Mouse (Mus musculus) monocyte, adult 2 months (primary cell): ENCODE results near the gene Ikbke.
"Not testable (repeated sequence)": the region's sequence is repeated elsewhere in the genome, so short reads cannot be mapped to it uniquely, and the experiment has no call there.

ENCODE experiments used
- DNase-seq, 2 experiments: peaks; one replicate each; pipeline ENCODE4 v3.0.0; 2022; ENCODE audit warnings: low spot score in 2 of 2, low read depth in 1 of 2

Gene Ikbke

GRCm38 (mm10) chr1:131279456-131279776 lies at the start of gene Ikbke:
Gene Ikbke (minus strand): TSS chr1:131279606.
- DNase-seq, result no peak

DNA sequence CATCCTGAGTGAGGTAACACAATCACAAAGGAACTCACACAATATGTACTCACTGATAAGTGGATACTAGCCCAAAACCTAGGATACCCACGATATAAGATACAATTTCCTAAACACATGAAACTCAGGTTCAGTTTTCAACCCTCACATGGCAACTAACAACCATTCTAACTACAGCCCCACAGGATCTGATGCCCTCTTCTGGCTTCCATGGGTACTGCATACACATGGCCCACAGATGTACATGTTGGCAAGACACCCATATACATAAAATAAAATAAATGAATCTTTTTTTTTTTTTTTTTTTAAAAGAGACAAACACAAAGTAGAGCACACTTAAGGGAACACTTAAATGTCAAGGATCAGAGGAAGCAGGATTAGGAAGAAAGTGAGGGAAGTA lies 49.7 kb upstream of the Ikbke start:
- not testable (repeated sequence) for DNase-seq

DNA sequence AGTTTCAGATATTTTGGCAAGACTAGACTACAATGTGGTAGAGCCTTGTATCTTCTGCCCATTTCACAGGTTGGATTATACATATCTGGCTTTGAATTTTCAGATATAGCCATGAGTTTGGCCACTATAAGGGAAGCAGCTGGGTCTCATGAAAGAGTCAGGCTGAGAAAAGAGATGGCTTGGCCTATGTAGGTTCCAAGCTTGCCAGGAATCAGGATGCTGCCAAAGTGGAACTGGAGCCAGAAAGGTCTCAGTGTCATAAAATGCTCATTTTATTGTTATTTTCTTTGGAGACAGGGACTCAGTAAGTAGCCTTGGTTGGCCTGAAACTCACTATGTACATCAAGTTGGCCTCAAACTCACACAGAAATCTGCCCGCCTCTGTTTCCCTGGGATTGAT lies 47.8 kb upstream of the Ikbke start:
- no peak for DNase-seq

- no peak for DNase-seq
Observed at GRCm38 (mm10) chr1:131324816-131325463, 45.5 kb upstream of the Ikbke start.

- DNase-seq, result no peak
Observed at GRCm38 (mm10) chr1:131319598-131320330, 40.4 kb upstream of the Ikbke start.

- no peak for DNase-seq
Observed at GRCm38 (mm10) chr1:131318397-131318796, 39.0 kb upstream of the Ikbke start.

GRCm38 (mm10) chr1:131317625-131318024 lies 38.2 kb upstream of the Ikbke start:
- DNase-seq, result no peak

DNA sequence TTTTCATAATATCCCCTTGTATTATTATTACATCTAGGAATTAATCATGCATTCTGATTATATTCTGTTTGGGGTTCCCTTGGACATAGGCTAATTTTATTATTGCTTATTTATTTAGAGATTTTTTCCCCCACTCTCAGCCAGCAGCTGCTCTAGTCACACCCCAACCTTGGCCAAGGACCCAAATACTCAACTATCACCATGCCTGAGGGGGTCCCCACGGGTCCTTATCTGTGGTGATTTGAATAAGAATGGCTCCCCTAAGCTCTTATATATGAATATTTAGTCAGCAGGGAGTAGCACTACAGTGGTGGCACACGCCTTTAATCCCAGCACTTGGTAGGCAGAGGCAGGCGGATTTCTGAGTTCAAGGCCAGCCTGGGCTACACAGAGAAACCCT lies 31.9 kb upstream of the Ikbke start:
- no peak for DNase-seq

- no peak for DNase-seq
Observed at GRCm38 (mm10) chr1:131310237-131310818, 30.9 kb upstream of the Ikbke start.

DNA sequence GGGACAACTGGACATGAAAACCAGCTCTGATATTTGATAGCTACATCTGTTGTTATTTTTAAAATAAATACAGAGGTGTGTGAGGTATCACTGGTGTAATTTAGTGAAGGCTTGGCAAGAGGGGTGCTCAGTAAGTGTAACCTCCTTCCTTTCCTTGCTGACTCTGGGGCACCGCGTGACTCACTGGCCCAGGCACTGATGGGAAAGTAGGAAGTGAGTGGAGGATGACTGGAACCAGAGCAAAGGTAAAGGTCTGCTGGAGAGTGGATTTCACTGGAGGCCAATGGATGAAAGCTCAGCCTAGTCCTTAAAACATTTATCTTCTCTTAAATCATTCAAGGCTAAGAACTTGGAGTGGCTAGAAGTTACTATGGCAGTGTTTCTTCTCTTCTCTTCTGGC lies 21.3 kb upstream of the Ikbke start:
- no peak for DNase-seq

DNA sequence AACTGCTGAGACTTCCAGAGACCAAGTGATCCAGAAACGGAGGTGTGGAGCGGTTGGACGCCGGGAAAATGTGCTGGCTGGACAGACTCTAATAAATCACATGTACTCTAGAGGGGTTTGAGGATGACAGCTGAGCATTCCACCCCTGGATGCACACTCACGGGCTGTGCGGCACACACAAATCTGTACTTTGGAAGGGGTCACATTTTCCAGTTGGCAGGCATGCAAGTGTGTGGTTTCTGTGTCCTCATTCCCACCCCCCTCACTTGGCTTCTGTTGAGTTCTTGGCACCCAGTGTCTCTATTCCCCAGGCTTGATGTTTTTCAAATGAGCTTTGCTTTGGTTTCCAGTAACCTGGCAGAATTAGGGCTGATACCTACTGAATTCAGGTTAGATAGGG lies 20.4 kb upstream of the Ikbke start:
- DNase-seq, result no peak

DNA sequence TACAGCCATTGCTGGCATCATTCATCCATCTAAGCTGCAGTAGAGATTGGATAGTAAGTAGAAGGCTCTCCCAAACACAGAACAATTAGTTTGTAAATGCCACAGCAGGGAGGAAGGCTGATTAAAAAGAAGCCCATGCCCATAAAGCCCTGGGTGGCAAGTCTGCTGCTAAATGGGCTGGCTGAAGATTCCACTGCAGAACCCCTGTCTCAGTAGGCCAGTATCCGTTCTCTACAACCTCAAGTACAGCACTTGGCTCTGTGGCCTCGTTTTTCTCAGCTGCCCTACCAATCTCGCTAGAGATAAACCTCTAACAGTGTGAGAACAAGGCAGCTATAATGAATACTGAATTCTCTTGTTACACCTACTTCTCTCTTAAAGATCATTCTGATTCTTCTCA lies 19.8 kb upstream of the Ikbke start:
- no peak for DNase-seq

GRCm38 (mm10) chr1:131298171-131298570 lies 18.8 kb upstream of the Ikbke start:
- no peak for DNase-seq

DNA sequence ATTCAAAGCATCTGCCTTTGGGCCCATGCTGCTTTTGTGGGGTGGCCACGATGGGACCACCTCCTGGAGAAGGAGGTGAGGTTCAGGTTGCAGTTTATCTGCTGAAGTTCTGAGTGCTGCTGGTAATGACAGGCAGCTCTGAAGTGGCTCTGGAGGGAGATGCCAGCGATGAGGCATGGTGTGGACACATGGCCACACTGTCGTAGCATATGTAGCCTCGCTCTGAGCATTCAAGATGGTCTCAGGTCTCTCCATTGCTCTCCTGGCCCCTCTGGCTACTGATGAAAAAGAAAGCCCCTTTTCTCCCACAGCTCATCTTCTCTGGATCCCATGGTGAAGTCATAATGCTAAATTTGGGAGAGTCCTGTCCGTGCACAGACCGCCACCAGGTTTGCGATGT lies 17.3 kb upstream of the Ikbke start:
- DNase-seq, result no peak

DNA sequence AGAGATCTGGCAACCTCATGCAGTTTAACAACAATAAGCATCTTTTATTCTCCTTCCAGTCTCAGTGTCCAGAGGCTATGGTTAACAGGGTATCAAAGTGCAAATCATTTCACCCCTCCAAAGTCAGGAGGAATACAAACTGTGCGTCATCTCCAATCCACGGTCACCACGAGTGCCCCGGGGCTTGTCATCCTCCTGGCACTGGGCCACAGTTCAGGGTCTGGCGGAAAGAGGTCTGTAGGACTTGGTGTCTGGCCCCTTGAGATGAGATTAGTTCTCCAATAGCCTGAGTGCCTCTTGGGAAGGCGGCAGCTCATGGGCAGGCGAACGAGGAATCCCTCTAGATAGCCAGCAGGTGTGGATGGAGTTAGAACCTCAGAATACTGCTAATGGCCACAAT lies 15.8 kb upstream of the Ikbke start:
- DNase-seq, result no peak

DNA sequence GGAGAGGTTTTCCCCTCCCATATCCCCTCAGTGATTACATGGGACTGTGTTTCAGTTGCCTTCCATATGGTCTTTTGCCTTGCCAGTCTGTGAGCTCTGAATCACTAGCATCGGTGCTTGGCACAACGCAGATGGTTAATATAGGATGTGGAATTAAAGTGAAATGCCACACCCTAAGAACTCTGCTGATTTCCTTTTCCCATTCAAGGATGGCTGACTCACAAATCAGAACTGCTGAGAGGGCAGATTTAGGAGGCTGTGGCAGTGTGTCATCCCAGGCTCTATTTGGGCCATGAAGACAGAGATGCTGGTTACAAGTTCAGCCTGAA lies 14.5 kb upstream of the Ikbke start:
- no peak for DNase-seq

DNA sequence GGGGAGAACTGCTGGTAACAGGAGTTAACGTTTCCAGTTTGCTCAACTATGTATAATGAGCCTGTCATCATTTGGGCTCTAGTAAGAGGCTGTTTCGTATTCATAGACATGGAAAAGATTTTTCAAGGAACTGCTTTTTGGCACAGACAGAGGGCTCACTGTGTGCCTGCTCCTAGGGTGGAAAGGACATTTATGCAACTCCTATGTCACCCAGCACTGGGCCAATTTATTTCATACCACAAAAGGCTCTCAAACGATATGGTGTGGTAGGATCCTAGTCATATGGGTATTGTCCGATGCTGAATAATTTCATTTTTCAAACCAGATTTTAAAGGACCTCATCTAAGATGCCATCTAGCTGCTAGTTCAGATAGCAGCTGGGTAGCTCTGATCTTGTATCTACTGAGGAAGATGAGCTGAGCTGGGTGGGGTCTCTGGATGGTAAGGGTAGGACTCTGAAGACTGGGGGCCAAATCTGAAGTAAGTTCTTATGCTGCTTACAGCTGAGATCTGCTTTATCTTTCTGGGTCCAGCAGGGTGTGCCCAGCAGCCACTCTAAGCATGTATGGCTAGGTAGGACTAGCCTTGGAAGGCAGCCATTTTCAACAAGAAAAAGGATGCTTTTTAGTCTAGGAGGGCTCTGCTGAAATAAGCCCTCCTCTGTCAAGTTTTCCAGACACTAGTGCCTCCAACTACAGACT lies 14.0 kb upstream of the Ikbke start:
- DNase-seq, result no peak

GRCm38 (mm10) chr1:131290648-131291047 lies 11.2 kb upstream of the Ikbke start:
- DNase-seq, result peak in 1 of 2 experiments; percentile 27

DNA sequence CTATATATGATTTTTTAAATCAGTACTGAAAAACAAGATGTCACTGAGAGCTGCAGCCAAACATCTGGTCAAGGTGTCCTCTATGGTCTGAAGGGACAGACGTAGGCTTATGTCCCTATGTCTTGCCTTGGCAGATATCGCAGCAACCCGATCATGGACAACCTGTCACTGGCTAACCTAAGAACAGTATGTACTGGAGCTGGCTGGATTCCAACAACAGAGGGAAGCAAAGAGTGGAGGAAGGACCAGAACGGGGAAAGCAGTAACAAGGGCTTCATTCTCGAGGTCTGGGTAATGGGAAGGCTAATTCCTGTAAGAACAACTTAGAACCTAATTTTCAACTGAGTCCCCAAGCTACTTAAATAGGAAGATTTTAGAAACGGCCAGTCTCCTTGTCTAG lies 9.5 kb upstream of the Ikbke start:
- DNase-seq, result no peak

DNA sequence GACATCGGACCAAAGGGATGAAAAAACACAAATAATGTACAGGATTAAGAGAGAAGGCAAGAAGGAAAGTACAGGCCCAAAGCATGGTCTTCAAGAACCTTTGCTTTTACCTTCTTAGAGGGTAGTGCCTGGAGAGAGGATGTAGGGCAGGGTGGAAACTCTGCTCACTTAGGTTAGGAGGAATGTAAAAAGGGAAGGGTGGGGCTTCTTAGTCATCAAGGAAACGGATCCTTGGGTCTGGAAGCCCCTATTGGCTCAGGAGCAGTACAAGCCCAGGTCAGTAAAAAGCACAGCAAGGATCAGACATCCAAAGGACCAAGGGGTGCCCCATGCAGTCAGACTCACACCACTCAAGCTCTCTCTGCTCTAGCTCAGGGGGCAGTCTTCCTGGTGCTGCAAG lies 7.9 kb upstream of the Ikbke start:
- peak in 1 of 2 experiments; percentile 19 for DNase-seq

DNA sequence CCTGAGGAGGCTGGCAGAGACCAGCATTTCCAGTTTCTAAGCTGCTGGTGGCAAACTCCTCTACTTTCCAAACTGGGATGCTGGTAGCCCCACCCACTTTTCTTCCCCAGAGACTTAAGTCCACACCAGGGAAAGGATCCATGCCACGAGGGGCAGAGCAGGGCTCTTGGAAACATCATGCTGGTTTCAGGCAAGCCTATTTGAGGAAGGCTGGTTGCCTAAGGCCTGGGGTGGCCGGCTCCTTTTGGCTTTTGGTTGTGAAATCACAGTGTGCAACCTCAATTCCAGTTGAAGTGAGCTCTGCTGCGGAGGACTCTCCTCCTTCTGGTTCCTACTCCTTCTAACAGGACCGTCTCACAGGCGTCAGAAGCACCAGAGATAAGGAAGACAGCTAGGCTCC lies 7.4 kb upstream of the Ikbke start:
- peak; percentile 37 to 60 for DNase-seq

- DNase-seq, result no peak
Observed at GRCm38 (mm10) chr1:131284616-131285015, 5.2 kb upstream of the Ikbke start.
